Comparison of ENCODE assay signal across 8 mouse cellular contexts in the genomic region with DNA sequence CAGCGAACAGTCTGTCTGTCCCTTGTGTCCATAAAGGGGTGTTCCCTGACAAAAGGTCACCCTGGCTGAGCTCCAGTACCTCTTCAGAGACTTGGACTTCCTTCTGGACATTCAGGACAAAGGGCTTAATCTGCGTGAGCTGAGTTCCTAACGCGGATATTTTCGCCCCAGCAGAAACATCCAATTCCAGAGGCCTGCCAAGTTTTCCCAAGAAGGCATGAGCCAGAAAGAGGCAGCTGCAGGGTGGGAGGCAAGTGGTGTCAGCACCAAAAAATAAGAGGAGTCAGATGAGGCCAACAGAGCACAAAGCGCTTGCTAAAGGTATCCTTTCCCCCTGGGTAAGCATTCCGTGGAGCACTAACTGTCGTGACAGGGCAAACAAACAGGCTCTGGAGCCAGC.
DNase-seq lines count a peak whose midpoint lies in the region; ATAC-seq and TF ChIP-seq lines count a peak whose summit lies in the region.

No protein-coding gene starts in this region.

- H3K4me3 ChIP-seq in hindbrain, embryonic 16.5 days (ENCODE audit: low read length): no peak overlapping the region
- no peak overlapping the region for H3K4me3 ChIP-seq in midbrain, embryonic 12.5 days
- no peak overlapping the region for H3K4me3 ChIP-seq in stomach, postnatal 0 days (ENCODE audit: low read depth, low read length)

- H3K36me3 ChIP-seq in hindbrain, embryonic 16.5 days (ENCODE audit: control insufficient read depth, insufficient read depth, low read length): no peaks in the 10 kb centered on the region
- no peaks in the 10 kb centered on the region for H3K36me3 ChIP-seq in midbrain, embryonic 12.5 days
- H3K36me3 ChIP-seq in stomach, postnatal 0 days (ENCODE audit: control insufficient read depth, insufficient read depth, low read length): no peaks in the 10 kb centered on the region

- peaks cover 14% of the 10 kb centered on the region for H3K4me1 ChIP-seq in hindbrain, embryonic 16.5 days (ENCODE audit: control insufficient read depth, insufficient read depth, low read depth, low read length)
- peaks cover 19% of the 10 kb centered on the region; the same call in 1 of the 2 replicates for H3K4me1 ChIP-seq in midbrain, embryonic 12.5 days
- peaks cover 13% of the 10 kb centered on the region; the same call in 1 of the 2 replicates for H3K4me1 ChIP-seq in stomach, postnatal 0 days (replicated peaks; ENCODE audit: control insufficient read depth, insufficient read depth)

- DNase-seq in spleen, adult 18-20 months: peak; percentile 7 to 22
- DNase-seq in spleen, adult 12 weeks (ENCODE audit: low spot score): no peak
- DNase-seq in gastrocnemius, adult 18-20 months (ENCODE audit: low spot score): peak; percentile 93
- DNase-seq in left cerebral cortex, adult 11 months (ENCODE audit: low spot score): peak; percentile 72
- DNase-seq in stomach, postnatal 0 days (ENCODE audit: low spot score): peak; percentile 53

- H3K4me2 ChIP-seq in hindbrain, embryonic 16.5 days (ENCODE audit: low read length): no peak overlapping the region
- no peak overlapping the region for H3K4me2 ChIP-seq in midbrain, embryonic 12.5 days (replicated peaks)
- no peak overlapping the region; the same call in 1 of the 2 replicates for H3K4me2 ChIP-seq in stomach, postnatal 0 days (replicated peaks; ENCODE audit: low read depth)

- no peaks in the 10 kb centered on the region for H3K27me3 ChIP-seq in hindbrain, embryonic 16.5 days (replicated peaks; ENCODE audit: control insufficient read depth, insufficient read depth, low read length)
- H3K27me3 ChIP-seq in midbrain, embryonic 12.5 days: 0 out of 2 replicates have a peak, but pooled peaks cover 3% of the 10 kb centered on the region
- no peaks in the 10 kb centered on the region for H3K27me3 ChIP-seq in stomach, postnatal 0 days (ENCODE audit: control insufficient read depth, insufficient read depth, low read length)

- peak; percentile 90 for ATAC-seq in hindbrain, embryonic 16.5 days
- no peak for ATAC-seq in midbrain, embryonic 12.5 days (ENCODE audit: low FRiP score, low read depth)
- ATAC-seq in stomach, postnatal 0 days (ENCODE audit: low FRiP score, low TSS enrichment): peak; percentile 54; the same call in 1 of the 2 replicates
- ATAC-seq in granulocyte monocyte progenitor cell, adult 5-6 weeks (replicated peaks; ENCODE audit: poor library complexity, severe bottlenecking): no peak

- peak overlapping the region; percentile 16; the same call in 1 of the 2 replicates for H3K27ac ChIP-seq in hindbrain, embryonic 16.5 days (ENCODE audit: low read depth, low read length)
- H3K27ac ChIP-seq in midbrain, embryonic 12.5 days (replicated peaks): 0 out of 2 replicates have a peak overlapping the region, but pooled peaks have one; percentile 30
- H3K27ac ChIP-seq in stomach, postnatal 0 days (replicated peaks): peak overlapping the region; percentile 87

- no peaks in the 10 kb centered on the region for H3K9me3 ChIP-seq in hindbrain, embryonic 16.5 days (ENCODE audit: control insufficient read depth, low read length)
- no peaks in the 10 kb centered on the region for H3K9me3 ChIP-seq in midbrain, embryonic 12.5 days
- H3K9me3 ChIP-seq in stomach, postnatal 0 days (ENCODE audit: control insufficient read depth, low read length): no peaks in the 10 kb centered on the region

- TF ChIP-seq CTCF in stomach, postnatal 0 days (IDR thresholded peaks at IDR 0.05; ENCODE audit: low read depth): no peak

- no peak overlapping the region for H3K9ac ChIP-seq in hindbrain, embryonic 16.5 days (ENCODE audit: low read depth, low read length)
- no peak overlapping the region for H3K9ac ChIP-seq in midbrain, embryonic 12.5 days (replicated peaks)
- no peak overlapping the region; the same call in 1 of the 2 replicates for H3K9ac ChIP-seq in stomach, postnatal 0 days (ENCODE audit: low read length)

- 24% methylated on average over 8 of the region's 8 CpGs for WGBS in hindbrain, embryonic 16.5 days
- 19% methylated on average over 8 of the region's 8 CpGs for WGBS in midbrain, embryonic 12.5 days
- WGBS in stomach, postnatal 0 days: 13% methylated on average over 8 of the region's 8 CpGs

- TF ChIP-seq EP300 in stomach, postnatal 0 days (optimal IDR thresholded peaks at IDR 0.05): peak; percentile 28

Comparison
In these comparisons a context has a peak if more than half of its experiments do, and no peak if none do; other contexts are left out.
1. ATAC-seq: peak in hindbrain, embryonic 16.5 days (single experiment) and stomach, postnatal 0 days (single experiment); none in midbrain, embryonic 12.5 days (single experiment) and granulocyte monocyte progenitor cell, adult 5-6 weeks (single experiment).
2. H3K27ac ChIP-seq: peak in every context shown above with its lines; median percentile 87 in stomach, postnatal 0 days; 30 in midbrain, embryonic 12.5 days; 16 in hindbrain, embryonic 16.5 days.